Mouse (Mus musculus) MEL (cell line): ENCODE measurements around the gene Lpcat1. TPM values are rescaled to one million over a fixed set of nuclear protein-coding genes. Genes with fewer than 3 reads are reported as not detected.
A peak's percentile ranks its signal among the peaks of the same experiment; 100 is the strongest.

Experiments used
- DNase-seq: peaks from one replicate; pipeline ENCODE4 v3.0.0; 2011; ENCODE audit warnings: low read depth, low spot score
- H3K27ac ChIP-seq: 2 replicates; pipeline ENCODE4 v1.5.1; 2012; ENCODE audit warnings: low read depth, mild to moderate bottlenecking, control low read depth, low read length, moderate library complexity; ENCODE audit not compliant: control insufficient read depth
- H3K27me3 ChIP-seq, 2 experiments: fragments of 150-350 bp in 1 of 2; sonication (generic) in 1 of 2; 2 replicates each; pipeline ENCODE4 v1.6.1; 2012; ENCODE audit warnings: low read length in 2 of 2, mild to moderate bottlenecking in 2 of 2, improper control_type of control experiment in 1 of 2, moderate library complexity in 1 of 2; ENCODE audit not compliant: insufficient read depth in 2 of 2, control insufficient read depth in 1 of 2
- H3K36me3 ChIP-seq, 2 experiments: 2 replicates each; pipeline ENCODE4 v1.6.1; 2012 to 2014; ENCODE audit warnings: low read length in 2 of 2, improper control_type of control experiment in 1 of 2, inconsistent platforms in 1 of 2, mild to moderate bottlenecking in 1 of 2; ENCODE audit not compliant: insufficient read depth in 2 of 2, control insufficient read depth in 1 of 2
- H3K4me1 ChIP-seq, 2 experiments: fragments of 150-350 bp in 1 of 2; sonication (generic) in 1 of 2; 2 replicates each; pipeline ENCODE4 v1.6.1; 2012; ENCODE audit warnings: low read length in 2 of 2, improper control_type of control experiment in 1 of 2, mild to moderate bottlenecking in 1 of 2; ENCODE audit not compliant: insufficient read depth in 2 of 2, control insufficient read depth in 1 of 2
- H3K4me3 ChIP-seq, 2 experiments: fragments of 150-350 bp in 1 of 2; sonication (generic) in 1 of 2; 2 replicates each; pipeline ENCODE4 v1.5.1; 2012; ENCODE audit warnings: low read depth in 2 of 2, low read length in 2 of 2, mild to moderate bottlenecking in 2 of 2, moderate library complexity in 2 of 2, control low read depth in 1 of 2, improper control_type of control experiment in 1 of 2; ENCODE audit not compliant: control insufficient read depth in 1 of 2, insufficient read depth in 1 of 2
- H3K79me2 ChIP-seq: 2 replicates; pipeline ENCODE4 v1.6.1; 2012; ENCODE audit warnings: mild to moderate bottlenecking, low read length, moderate library complexity; ENCODE audit not compliant: control insufficient read depth, poor library complexity, insufficient read depth
- H3K9ac ChIP-seq: 2 replicates; pipeline ENCODE4 v1.6.1; 2012; ENCODE audit warnings: low read depth, mild to moderate bottlenecking, control low read depth, low read length, moderate library complexity; ENCODE audit not compliant: control insufficient read depth, poor library complexity, severe bottlenecking
- H3K9me3 ChIP-seq: fragments of 150-350 bp; sonication (generic); replicated peaks from 2 replicates; pipeline ENCODE4 v1.6.1; 2012; ENCODE audit warnings: mild to moderate bottlenecking, low read length, improper control_type of control experiment, moderate library complexity; ENCODE audit not compliant: insufficient read depth
- CHD1 ChIP-seq: IDR thresholded peaks from 2 replicates; pipeline ENCODE4 v1.6.1; 2012; ENCODE audit warnings: low read depth, mild to moderate bottlenecking, inconsistent platforms, low read length, improper control_type of control experiment
- CHD2 ChIP-seq: IDR thresholded peaks from 2 replicates; pipeline ENCODE4 v1.6.1; 2011; ENCODE audit warnings: low read length, improper control_type of control experiment
- CTCF ChIP-seq, 3 experiments: IDR thresholded peaks in 2 of 3; conservative IDR thresholded peaks in 1 of 3; 2 replicates each; pipeline ENCODE4 v1.5.1; 2011 to 2012; ENCODE audit warnings: low read length in 3 of 3, low read depth in 2 of 3, mild to moderate bottlenecking in 2 of 3, improper control_type of control experiment in 1 of 3, inconsistent platforms in 1 of 3, mixed read lengths in 1 of 3, moderate library complexity in 1 of 3; ENCODE audit not compliant: control insufficient read depth in 1 of 3, insufficient read depth in 1 of 3, poor library complexity in 1 of 3, severe bottlenecking in 1 of 3
- EP300 ChIP-seq, 2 experiments: IDR thresholded peaks; 2 replicates each; pipeline ENCODE4 v1.6.1; 2011; ENCODE audit warnings: improper control_type of control experiment in 2 of 2, low read length in 2 of 2, low read depth in 1 of 2, mild to moderate bottlenecking in 1 of 2
- ETS1 ChIP-seq: IDR thresholded peaks from 2 replicates; pipeline ENCODE4 v1.6.1; 2012; ENCODE audit warnings: low read depth, mild to moderate bottlenecking, inconsistent platforms, low read length, improper control_type of control experiment, moderate library complexity
- GABPA ChIP-seq: IDR thresholded peaks from 2 replicates; pipeline ENCODE4 v1.6.1; 2012; ENCODE audit warnings: low read depth, mild to moderate bottlenecking, inconsistent platforms, low read length, improper control_type of control experiment, moderate library complexity
- GATA1 ChIP-seq: IDR thresholded peaks from 2 replicates; pipeline ENCODE4 v1.6.1; 2011; ENCODE audit warnings: low read depth, low read length, improper control_type of control experiment
- JUND ChIP-seq: IDR thresholded peaks from 2 replicates; pipeline ENCODE4 v1.6.1; 2011; ENCODE audit warnings: low read depth, mild to moderate bottlenecking, improper control_type of control experiment, low read length
- KAT2A ChIP-seq: conservative IDR thresholded peaks from 2 replicates; pipeline ENCODE4 v1.6.1; 2012; ENCODE audit warnings: low read depth, low read length, improper control_type of control experiment, inconsistent platforms
- MAFK ChIP-seq: IDR thresholded peaks from 2 replicates; pipeline ENCODE4 v1.6.1; 2011; ENCODE audit warnings: low read depth, mild to moderate bottlenecking, low read length, improper control_type of control experiment, borderline replicate concordance
- MAZ ChIP-seq: IDR thresholded peaks from 2 replicates; pipeline ENCODE4 v1.6.1; 2012; ENCODE audit warnings: low read depth, mild to moderate bottlenecking, inconsistent platforms, low read length, improper control_type of control experiment
- MXI1 ChIP-seq: IDR thresholded peaks from 2 replicates; pipeline ENCODE4 v1.6.1; 2011; ENCODE audit warnings: mild to moderate bottlenecking, low read depth, low read length, improper control_type of control experiment
- MYC ChIP-seq: IDR thresholded peaks from 2 replicates; pipeline ENCODE4 v1.6.1; 2011; ENCODE audit warnings: low read depth, mild to moderate bottlenecking, low read length, improper control_type of control experiment, moderate library complexity
- NELFE ChIP-seq: IDR thresholded peaks from 2 replicates; pipeline ENCODE4 v1.6.1; 2011; ENCODE audit warnings: low read depth, low read length, improper control_type of control experiment
- NRF1 ChIP-seq: IDR thresholded peaks from 2 replicates; pipeline ENCODE4 v1.6.1; 2014; ENCODE audit warnings: low read depth, mild to moderate bottlenecking, inconsistent platforms, low read length, improper control_type of control experiment, moderate library complexity; ENCODE audit not compliant: poor library complexity, insufficient read depth, severe bottlenecking
- POLR2A ChIP-seq, 2 experiments: IDR thresholded peaks; 2 replicates each; pipeline ENCODE4 v1.6.1; 2011 to 2012; ENCODE audit warnings: low read length in 2 of 2, mild to moderate bottlenecking in 2 of 2, control low read depth in 1 of 2, improper control_type of control experiment in 1 of 2, low read depth in 1 of 2, moderate library complexity in 1 of 2; ENCODE audit not compliant: control insufficient read depth in 1 of 2, insufficient read depth in 1 of 2, poor library complexity in 1 of 2
- RAD21 ChIP-seq: IDR thresholded peaks from 2 replicates; pipeline ENCODE4 v1.6.1; 2011; ENCODE audit warnings: mild to moderate bottlenecking, low read depth, low read length, improper control_type of control experiment
- RCOR1 ChIP-seq: IDR thresholded peaks from 2 replicates; pipeline ENCODE4 v1.6.1; 2012; ENCODE audit warnings: low read depth, mild to moderate bottlenecking, inconsistent platforms, low read length, improper control_type of control experiment
- SIN3A ChIP-seq: IDR thresholded peaks from 2 replicates; pipeline ENCODE4 v1.6.1; 2012; ENCODE audit warnings: low read length, improper control_type of control experiment, inconsistent platforms
- SMC3 ChIP-seq: IDR thresholded peaks from 2 replicates; pipeline ENCODE4 v1.6.1; 2011; ENCODE audit warnings: low read depth, low read length, improper control_type of control experiment
- TBP ChIP-seq: IDR thresholded peaks from 2 replicates; pipeline ENCODE4 v1.8.0; 2011; ENCODE audit warnings: low read depth, low read length, improper control_type of control experiment
- TCF12 ChIP-seq: IDR thresholded peaks from 2 replicates; pipeline ENCODE4 v1.6.1; 2014; ENCODE audit warnings: low read depth, mild to moderate bottlenecking, inconsistent platforms, low read length, improper control_type of control experiment, moderate library complexity
- polyA plus RNA-seq, 2 experiments: library from polyadenylated mRNA; stranded (reverse) in 1 of 2; unstranded in 1 of 2; fragments of >175 nt in 1 of 2; fragments of >200 nt in 1 of 2; gene quantifications; 2 replicates each; pipeline versions ENCODE4 v1.2.1 to v1.2.4; 2012; ENCODE audit warnings: low replicate concordance in 2 of 2, low read depth in 1 of 2; ENCODE audit not compliant: insufficient read length in 2 of 2, insufficient read depth in 1 of 2, missing spikeins in 1 of 2
- total RNA-seq: library from RNA; depleted of rRNA; stranded (reverse); fragments of 300-350 nt; gene quantifications from 2 replicates; pipeline ENCODE4 v1.2.3, GENCODE M21; 2012

Gene Lpcat1
- total and polyA plus RNA-seq, 3 experiments: 31.5 to 38.8 TPM; not detected in 1

DNA sequence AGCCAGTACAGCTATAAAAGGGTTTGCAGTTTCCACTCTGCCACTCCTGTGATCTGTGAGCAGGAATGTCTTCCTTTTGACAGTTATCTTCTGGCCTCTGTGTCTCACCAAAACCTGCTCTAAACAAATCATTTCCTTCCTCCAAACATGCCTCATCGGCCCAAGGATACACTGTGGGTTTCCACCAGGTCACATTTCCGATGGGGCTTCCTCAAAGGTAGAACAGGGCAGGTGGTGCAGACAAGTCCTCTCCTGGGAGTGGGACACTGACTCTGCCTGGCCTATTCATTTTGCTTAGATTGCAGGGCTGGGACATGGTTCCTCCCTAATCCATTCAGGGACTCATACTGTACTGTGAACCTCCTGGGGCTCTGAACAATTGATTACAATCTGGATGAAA is 1.8 kb upstream of the Lpcat1 start:
- Histone ChIP-seq H3K4me1 (peaks cover 3 to 22% of the 10 kb centered on the region in 2 experiments; a peak in 3 of 4 replicates), H3K4me3 (no peak overlapping the region), H3K27ac (no peak overlapping the region), H3K9ac (no peak overlapping the region), H3K27me3 (no peaks in the 10 kb centered on the region), H3K9me3 (no peaks in the 10 kb centered on the region), H3K36me3 (peaks cover 0 to 19% of the 10 kb centered on the region in 2 experiments; a peak in 2 of 4 replicates), H3K79me2 (peaks cover 29% of the 10 kb centered on the region)
- no peak for DNase-seq
- TF ChIP-seq SIN3A (no peak), MXI1 (no peak), NRF1 (no peak), MYC (no peak), JUND (no peak), SMC3 (no peak), ETS1 (no peak), KAT2A (no peak), CTCF (IDR thresholded peaks at IDR 0.05 in 2 of 3, conservative IDR thresholded peaks at IDR 0.05 in 1 of 3; ENCODE audit: control insufficient read depth in 1 of 3, insufficient read depth in 1 of 3, low read depth in 2 of 3, low read length in 3 of 3, poor library complexity in 1 of 3, severe bottlenecking in 1 of 3) (no peak), EP300 (IDR thresholded peaks at IDR 0.05; ENCODE audit: low read depth in 1 of 2, low read length in 2 of 2) (no peak), CHD1 (no peak), TBP (no peak), RAD21 (no peak), TCF12 (no peak), CHD2 (no peak), POLR2A (IDR thresholded peaks at IDR 0.05; ENCODE audit: control insufficient read depth in 1 of 2, insufficient read depth in 1 of 2, low read depth in 1 of 2, low read length in 2 of 2, poor library complexity in 1 of 2) (no peak), MAZ (no peak), MAFK (no peak), GABPA (no peak)

DNA sequence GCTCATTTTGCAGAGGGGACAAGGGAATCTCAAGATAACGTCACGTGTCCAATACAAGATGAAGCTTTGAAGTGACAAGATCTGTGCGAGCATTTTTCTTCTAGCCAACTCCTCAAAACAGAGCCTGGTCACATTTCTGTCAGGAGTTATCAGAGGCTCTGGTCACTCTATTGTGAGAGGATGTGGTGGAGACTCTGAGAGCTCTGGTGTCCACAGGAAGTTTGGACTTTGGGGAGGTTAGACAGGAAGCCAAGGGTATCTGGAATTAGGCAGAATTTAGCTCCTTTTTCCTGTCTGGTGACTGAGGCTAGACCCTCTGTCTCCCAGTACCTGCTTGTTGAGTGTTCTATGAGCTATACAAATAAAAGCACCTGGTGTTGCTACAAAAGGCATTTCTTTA is 586 bp upstream of the Lpcat1 start:
- H3K4me1 ChIP-seq: peaks cover 3 to 12% of the 10 kb centered on the region in 2 experiments; a peak in 3 of 4 replicates
- no peak overlapping the region for H3K27ac ChIP-seq

More for the DNA sequence above, 586 bp upstream of the Lpcat1 start:
- H3K9me3 ChIP-seq: no peaks in the 10 kb centered on the region
- no peaks in the 10 kb centered on the region for H3K27me3 ChIP-seq
- no peak for DNase-seq
- peak overlapping the region in 1 of 2 experiments; percentile 68; a peak in 2 of 4 replicates for H3K4me3 ChIP-seq
- H3K9ac ChIP-seq: no peak overlapping the region
- no peak for TF ChIP-seq POLR2A (IDR thresholded peaks at IDR 0.05; ENCODE audit: control insufficient read depth in 1 of 2, insufficient read depth in 1 of 2, low read depth in 1 of 2, low read length in 2 of 2, poor library complexity in 1 of 2)
- no peak for TF ChIP-seq RCOR1
- no peak for TF ChIP-seq SMC3
- no peak for TF ChIP-seq GABPA
- TF ChIP-seq MAZ: no peak
- TF ChIP-seq NELFE: no peak
- no peak for TF ChIP-seq GATA1
- TF ChIP-seq, all 39 proteins: peak for 0
- Histone ChIP-seq H3K79me2 (peaks cover 34% of the 10 kb centered on the region), H3K36me3 (peaks cover 0 to 10% of the 10 kb centered on the region in 2 experiments; a peak in 2 of 4 replicates)
